Mouse (Mus musculus): ENCODE data around the gene Rpl34. TPM values are rescaled to one million over a fixed set of nuclear protein-coding genes. Genes with fewer than 3 reads are reported as not detected.

The Rpl34 gene
- polyA plus RNA-seq, 1 experiment from 2014 or later: 658 TPM

- Histone ChIP-seq H3K4me1 (no peaks in the 10 kb centered on the region), H3K9ac (no peak overlapping the region), H3K27me3 (no peaks in the 10 kb centered on the region), H3K4me3 (replicated peaks) (no peak overlapping the region), H3K9me3 (no peaks in the 10 kb centered on the region), H3K4me2 (no peak overlapping the region), H3K27ac (no peak overlapping the region), H3K36me3 (replicated peaks) (no peaks in the 10 kb centered on the region)
- ATAC-seq (ENCODE audit: low FRiP score): no peak
- WGBS: 74% methylated on average over 9 of the region's 9 CpGs
These were observed 45.8 kb downstream of the Rpl34 start for GRCm38 (mm10) chr3:130684276-130685013.

- Histone ChIP-seq H3K9ac (no peak overlapping the region), H3K4me2 (no peak overlapping the region), H3K4me3 (replicated peaks) (no peak overlapping the region), H3K27me3 (no peaks in the 10 kb centered on the region), H3K9me3 (no peaks in the 10 kb centered on the region), H3K4me1 (no peaks in the 10 kb centered on the region), H3K27ac (no peak overlapping the region), H3K36me3 (replicated peaks) (no peaks in the 10 kb centered on the region)
- WGBS: 71% methylated on average over 8 of the region's 8 CpGs
- ATAC-seq (ENCODE audit: low FRiP score): no peak
These were observed 46.4 kb downstream of the Rpl34 start for GRCm38 (mm10) chr3:130683836-130684235.

- Histone ChIP-seq H3K27me3 (no peaks in the 10 kb centered on the region), H3K4me2 (no peak overlapping the region), H3K27ac (no peak overlapping the region), H3K36me3 (replicated peaks) (no peaks in the 10 kb centered on the region), H3K4me3 (replicated peaks) (no peak overlapping the region), H3K9ac (no peak overlapping the region), H3K9me3 (no peaks in the 10 kb centered on the region), H3K4me1 (no peaks in the 10 kb centered on the region)
- 90% methylated on average over 9 of the region's 9 CpGs for WGBS
- no peak for ATAC-seq (ENCODE audit: low FRiP score)
These were observed 48.0 kb downstream of the Rpl34 start for GRCm38 (mm10) chr3:130682183-130682582.

GRCm38 (mm10) chr3:130681226-130681625, 49.0 kb downstream of the Rpl34 start:
- WGBS: 95% methylated on average over 2 of the region's 2 CpGs
- Histone ChIP-seq H3K36me3 (replicated peaks) (no peaks in the 10 kb centered on the region), H3K4me2 (no peak overlapping the region), H3K9me3 (no peaks in the 10 kb centered on the region), H3K27ac (no peak overlapping the region), H3K27me3 (no peaks in the 10 kb centered on the region), H3K4me1 (no peaks in the 10 kb centered on the region), H3K4me3 (replicated peaks) (no peak overlapping the region), H3K9ac (no peak overlapping the region)
- no peak for ATAC-seq (ENCODE audit: low FRiP score)

GRCm38 (mm10) chr3:130677671-130678460, 52.3 kb downstream of the Rpl34 start:
- H3K27me3 ChIP-seq: no peaks in the 10 kb centered on the region
- no peak for ATAC-seq (ENCODE audit: low FRiP score)
- no peak overlapping the region for H3K4me3 ChIP-seq (replicated peaks)
- no peak overlapping the region for H3K9ac ChIP-seq
- 94% methylated on average over 19 of the region's 19 CpGs for WGBS
- H3K36me3 ChIP-seq (replicated peaks): no peaks in the 10 kb centered on the region
- H3K27ac ChIP-seq: no peak overlapping the region
- no peaks in the 10 kb centered on the region for H3K9me3 ChIP-seq
- H3K4me2 ChIP-seq: no peak overlapping the region
- no peaks in the 10 kb centered on the region for H3K4me1 ChIP-seq

Other genes starting within 250 kb of the Rpl34 start
- gene Etnppl, start 113.0 kb downstream of the Rpl34 start, polyA plus RNA-seq (2016; fragmentation: Nextera tagmentation; extraction: Ambion mirVana): not detected in 2 replicates
- 250 and 263 TPM in 2 replicates for gene Ostc, start 21.0 kb downstream of the Rpl34 start, polyA plus RNA-seq (2016; fragmentation: Nextera tagmentation; extraction: Ambion mirVana)

All from forebrain, embryonic 12.5 days (tissue).